Mouse (Mus musculus) embryo, embryonic 11.5 days (tissue): ENCODE data around the gene Cyp2c38.
"Not testable (repeated sequence)": the region's sequence is repeated elsewhere in the genome, so short reads cannot be mapped to it uniquely, and the experiment has no call there.

Experiments
- DNase-seq: peaks from one replicate; pipeline ENCODE4 v3.0.0-alpha.2; 2012; ENCODE audit warnings: low read depth, low spot score

Gene Cyp2c38

DNA sequence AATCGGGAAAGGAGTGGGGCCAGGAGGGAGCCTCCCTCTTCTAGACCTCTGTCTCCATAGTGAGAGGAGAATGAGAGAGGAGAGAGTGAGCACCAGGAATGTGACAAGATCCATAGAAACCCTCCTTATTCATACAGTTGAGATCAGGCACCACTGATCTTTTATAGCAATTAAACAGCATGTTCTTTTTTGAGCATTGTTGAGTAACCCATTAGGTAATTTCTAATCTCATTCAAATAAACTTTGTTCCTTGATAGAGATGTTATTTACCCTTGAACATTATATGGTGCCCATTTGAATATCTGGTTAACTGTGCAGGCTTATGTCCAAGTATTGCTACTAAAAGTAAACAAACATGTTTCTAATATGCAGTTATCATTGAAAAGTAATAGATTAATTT lies at the start of gene Cyp2c38:
TSS of gene Cyp2c38 (minus strand) at position 135 of the 400 bp plus-strand sequence.
- no peak for DNase-seq

- DNase-seq: no peak
These were observed 47.7 kb upstream of the Cyp2c38 start, which contains the start of gene Cyp2c39 for GRCm38 (mm10) chr19:39510534-39510933. Gene Cyp2c39 (plus strand): TSS chr19:39510862.

- no peak for DNase-seq
These were observed 46.7 kb upstream of the Cyp2c38 start for GRCm38 (mm10) chr19:39509533-39509932.

DNA sequence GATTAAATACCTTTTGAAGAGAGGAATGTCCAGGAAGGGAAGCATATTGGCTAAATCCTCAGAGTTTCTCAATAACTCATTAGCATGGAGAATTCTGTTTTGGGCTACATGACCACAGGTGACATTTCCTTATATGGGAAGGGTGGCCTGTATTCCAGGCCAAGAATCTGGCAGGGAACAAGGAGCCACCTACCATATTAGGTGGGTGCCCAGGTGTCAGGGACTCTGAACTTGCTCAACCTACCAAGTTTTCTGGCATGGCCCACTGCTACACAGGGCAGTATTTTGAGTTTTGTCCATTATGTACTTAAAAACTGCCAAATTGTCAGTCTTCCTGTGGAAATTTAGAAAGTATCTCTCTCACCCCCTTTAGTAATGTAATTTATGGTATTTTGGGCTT lies 43.5 kb upstream of the Cyp2c38 start:
- no peak for DNase-seq

GRCm38 (mm10) chr19:39483961-39484360 lies 21.1 kb upstream of the Cyp2c38 start:
- not testable (repeated sequence) for DNase-seq

GRCm38 (mm10) chr19:39463923-39464322 lies 1.0 kb upstream of the Cyp2c38 start:
- DNase-seq: no peak
